Mouse (Mus musculus) lung, adult 2 months (tissue): Measurements from ENCODE around the gene Aqp2.

ENCODE experiments used
- CTCF ChIP-seq: fragments of 200-500 bp; IDR thresholded peaks from 2 replicates; pipeline ENCODE4 v1.5.1; 2011; ENCODE audit warnings: mild to moderate bottlenecking, low read length, control low read depth; ENCODE audit not compliant: insufficient read depth
- POLR2A ChIP-seq: fragments of 200-500 bp; IDR thresholded peaks from 2 replicates; pipeline ENCODE4 v1.6.1; 2011; ENCODE audit warnings: low read depth, mild to moderate bottlenecking, control low read depth, low read length, borderline replicate concordance; ENCODE audit errors: extremely low read depth

GRCm38 (mm10) chr15:99619821-99620220, 41.0 kb downstream of the Aqp2 start:
- TF ChIP-seq CTCF (no peak), POLR2A (no peak)
